Mouse (Mus musculus) stomach, embryonic 15.5 days (tissue): ENCODE measurements around the gene Aph1a. TPM values are rescaled to one million over a fixed set of nuclear protein-coding genes. Genes with fewer than 3 reads are reported as not detected.
A peak's percentile ranks its signal among the peaks of the same experiment; 100 is the strongest.
"Not testable (repeated sequence)": the region's sequence is repeated elsewhere in the genome, so short reads cannot be mapped to it uniquely, and the experiment has no call there.

Source experiments
- ATAC-seq: fragments of 200-750 bp; cut with Nextera tagmentation; 2 replicates; pipeline ENCODE4 v1.8.0; 2017; ENCODE audit warnings: low read depth, moderate number of reproducible peaks, moderate TSS enrichment; ENCODE audit not compliant: insufficient read depth, low FRiP score
- H3K27ac ChIP-seq: fragments of 300-500 bp; sonication (generic); 2 replicates; pipeline ENCODE4 v1.5.1; 2015; ENCODE audit warnings: mild to moderate bottlenecking, inconsistent platforms
- H3K27me3 ChIP-seq: fragments of 300-500 bp; sonication (generic); replicated peaks from 2 replicates; pipeline ENCODE4 v1.6.1; 2015; ENCODE audit warnings: inconsistent platforms
- H3K36me3 ChIP-seq: fragments of 300-500 bp; sonication (generic); 2 replicates; pipeline ENCODE4 v1.6.1; 2015; ENCODE audit warnings: inconsistent platforms
- H3K4me1 ChIP-seq: fragments of 300-500 bp; sonication (generic); 2 replicates; pipeline ENCODE4 v1.6.1; 2015; ENCODE audit warnings: inconsistent platforms
- H3K4me2 ChIP-seq: fragments of 300-500 bp; sonication (generic); 2 replicates; pipeline ENCODE4 v1.6.1; 2015; ENCODE audit warnings: mild to moderate bottlenecking, inconsistent platforms
- H3K4me3 ChIP-seq: fragments of 300-500 bp; sonication (generic); replicated peaks from 2 replicates; pipeline ENCODE4 v1.5.1; 2015; ENCODE audit warnings: inconsistent platforms
- H3K9ac ChIP-seq: fragments of 300-500 bp; sonication (generic); 2 replicates; pipeline ENCODE4 v1.6.1; 2015; ENCODE audit warnings: inconsistent platforms
- H3K9me3 ChIP-seq: fragments of 300-500 bp; sonication (generic); 2 replicates; pipeline ENCODE4 v1.6.1; 2016; ENCODE audit warnings: inconsistent platforms
- WGBS: fragments of 180-500 bp; shearing (Covaris S2); methylation state at CpG from one replicate; pipeline ENCODE4 v1.1.7; 2015; 5-methylcytosine and 5-hydroxymethylcytosine counted together
- polyA plus RNA-seq: library from polyadenylated mRNA; unstranded; fragments of >200 nt; fragmentation: Nextera tagmentation; extraction: Ambion mirVana; gene quantifications from 2 replicates; pipeline ENCODE4 v1.2.1, GENCODE M21; 2015

Aph1a gene
- polyA plus RNA-seq, 1 experiment from 2014 or later: 36.8 TPM

DNA sequence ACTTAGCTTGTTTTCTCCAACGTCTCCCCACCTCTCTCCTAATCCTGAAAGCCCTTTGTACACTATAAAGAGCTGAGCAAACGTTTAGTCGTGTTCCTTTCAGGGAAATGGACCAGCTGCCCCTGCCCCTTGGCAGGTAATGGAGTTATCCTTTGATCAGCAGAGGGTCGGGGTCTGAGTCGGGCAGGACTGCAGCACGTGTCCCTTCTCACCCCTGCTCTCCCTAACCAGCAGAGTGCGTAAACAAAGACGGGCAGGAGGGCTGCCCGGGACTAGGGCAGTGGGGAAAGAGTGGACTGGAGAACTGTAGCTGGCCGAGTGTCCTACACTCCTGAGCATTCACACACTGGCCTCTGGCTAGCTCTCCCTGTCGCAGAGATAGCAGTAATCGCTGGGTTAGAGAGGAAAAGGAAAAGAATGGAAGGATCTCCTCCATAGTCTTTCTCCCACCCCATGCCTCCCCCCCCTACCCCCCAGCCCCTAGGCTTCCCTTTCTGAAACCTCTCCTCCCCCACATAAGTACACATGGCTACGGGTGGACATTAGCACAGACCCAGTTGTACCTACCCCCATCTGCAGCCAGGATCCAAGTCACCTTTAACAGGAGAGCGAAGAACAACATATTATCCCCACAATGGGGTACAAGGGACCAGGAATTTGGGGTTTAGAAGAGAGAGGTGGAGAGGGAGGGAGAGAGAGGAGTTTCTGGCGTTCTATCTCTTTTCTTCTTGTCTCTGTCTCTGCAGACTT lies 10.2 kb downstream of the Aph1a start:
- H3K9me3 ChIP-seq: no peaks in the 10 kb centered on the region
- WGBS: 4% methylated on average over 15 of the region's 15 CpGs
- ATAC-seq: no peak; the same call in 1 of the 2 replicates
- no peak overlapping the region for H3K9ac ChIP-seq
- H3K4me3 ChIP-seq: peak overlapping the region; percentile 28; the same call in 1 of the 2 replicates
- peaks cover 21% of the 10 kb centered on the region for H3K4me1 ChIP-seq
- H3K4me2 ChIP-seq: peak overlapping the region; percentile 59
- no peaks in the 10 kb centered on the region for H3K36me3 ChIP-seq
- no peak overlapping the region for H3K27ac ChIP-seq
- H3K27me3 ChIP-seq: peaks cover 5% of the 10 kb centered on the region; the same call in 1 of the 2 replicates

DNA sequence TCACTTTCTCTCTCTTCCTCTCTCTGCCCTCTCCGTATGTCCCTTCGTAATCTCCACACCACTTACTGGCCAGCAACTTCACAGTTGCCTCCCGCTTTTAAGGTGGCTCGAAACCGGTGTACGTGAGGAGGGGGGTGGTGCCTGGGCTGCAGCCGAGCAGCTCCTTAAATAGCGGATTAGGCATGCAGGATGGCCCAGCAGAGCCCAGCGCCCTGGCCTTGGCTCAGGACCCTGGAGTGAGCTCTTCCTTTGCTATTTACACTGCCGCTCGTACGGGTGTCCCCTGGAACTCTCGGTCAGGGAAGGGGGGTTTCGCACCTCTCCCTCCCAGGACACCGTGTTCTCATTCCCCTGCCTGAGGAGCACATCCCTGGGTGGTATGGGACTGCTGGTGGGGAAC lies 10.8 kb downstream of the Aph1a start, which contains the start of gene Car14:
TSS of gene Car14 (minus strand) at position 124 of the 400 bp plus-strand sequence.
- peak within 1 kb of the TSS; percentile 59 for H3K4me2 ChIP-seq
- no peak within 1 kb of the TSS for H3K9ac ChIP-seq
- H3K36me3 ChIP-seq: no peaks in the 10 kb centered on the region
- H3K27ac ChIP-seq: no peak within 1 kb of the TSS
- peaks cover 21% of the 10 kb centered on the region for H3K4me1 ChIP-seq
- no peak for ATAC-seq
- peak within 1 kb of the TSS; percentile 28 for H3K4me3 ChIP-seq
- WGBS: 1% methylated on average over 15 of the region's 15 CpGs
- no peaks in the 10 kb centered on the region for H3K9me3 ChIP-seq
- H3K27me3 ChIP-seq: peaks cover 5% of the 10 kb centered on the region; the same call in 1 of the 2 replicates

DNA sequence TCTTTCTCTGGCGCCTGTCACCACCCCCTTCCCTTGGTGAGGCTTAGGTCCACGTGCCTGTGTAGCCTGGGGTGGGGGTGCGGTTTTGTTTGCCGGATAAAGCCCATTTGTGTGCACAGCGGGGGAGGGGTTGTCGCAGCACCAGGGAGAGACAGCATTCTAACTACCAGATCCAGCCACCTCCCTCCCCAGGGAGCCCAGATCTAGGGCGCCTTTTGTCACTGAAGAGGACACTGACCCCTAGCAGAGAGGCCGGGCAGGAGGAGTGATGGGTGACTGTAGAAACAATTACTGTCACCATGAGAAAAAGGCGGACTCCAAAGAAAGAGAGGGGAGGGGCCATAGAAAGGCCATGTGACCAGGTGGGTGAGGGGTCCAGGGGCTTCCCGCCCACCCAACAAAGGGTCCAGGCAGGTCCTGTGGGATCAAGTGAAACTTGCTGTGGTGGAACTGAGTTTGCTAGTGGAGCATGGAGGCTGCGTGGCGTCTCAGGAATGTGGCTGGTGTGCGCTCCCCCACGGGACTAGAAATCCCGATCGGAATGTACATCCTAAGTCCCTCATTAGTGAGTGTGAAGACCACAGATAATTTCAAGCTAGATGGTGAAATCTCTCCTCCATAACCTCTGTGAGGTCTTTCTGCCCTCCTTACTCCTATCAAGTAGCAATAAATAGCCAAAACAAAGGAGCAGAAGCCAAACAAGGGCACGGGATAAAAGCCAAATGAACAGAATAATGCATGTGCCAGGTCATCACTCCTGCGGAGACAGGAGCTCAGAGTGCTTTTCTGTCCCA lies 11.6 kb downstream of the Aph1a start:
- peaks cover 21% of the 10 kb centered on the region for H3K4me1 ChIP-seq
- H3K36me3 ChIP-seq: no peaks in the 10 kb centered on the region
- peak overlapping the region; percentile 28 for H3K4me3 ChIP-seq
- H3K9me3 ChIP-seq: no peaks in the 10 kb centered on the region
- 1% methylated on average over 18 of the region's 18 CpGs for WGBS
- peak overlapping the region; percentile 59 for H3K4me2 ChIP-seq
- no peak overlapping the region for H3K9ac ChIP-seq
- H3K27me3 ChIP-seq: peaks cover 5% of the 10 kb centered on the region; the same call in 1 of the 2 replicates
- H3K27ac ChIP-seq: no peak overlapping the region
- ATAC-seq: 0 out of 2 replicates have a peak, but pooled peaks have one; percentile 19

DNA sequence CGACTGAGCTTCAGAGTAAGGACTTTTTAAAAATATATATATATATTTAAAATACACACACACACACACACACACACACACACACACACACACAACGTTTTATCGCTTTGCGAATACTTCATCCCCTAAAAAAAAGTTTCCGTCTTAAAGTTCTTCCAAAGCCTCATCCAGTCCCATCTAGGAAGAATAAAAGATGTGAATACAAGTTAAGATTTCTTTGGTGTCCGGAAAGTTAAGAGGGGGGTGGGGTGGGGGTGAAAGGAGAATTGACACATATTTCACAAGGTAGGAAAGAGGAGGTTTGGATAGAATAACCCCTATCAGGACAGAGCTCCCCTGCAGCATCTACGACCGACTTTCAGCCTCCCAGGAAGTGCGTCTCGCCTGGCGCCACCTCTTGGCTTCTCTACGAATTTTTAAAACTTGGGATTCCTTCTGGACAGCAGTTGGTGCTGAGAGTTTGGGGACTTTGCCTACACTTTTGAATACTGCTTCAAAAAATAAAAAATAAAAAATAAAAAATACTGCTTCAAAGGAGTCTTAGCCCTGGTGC lies 12.2 kb downstream of the Aph1a start:
- ATAC-seq: no peak
- Histone ChIP-seq H3K4me1 (peaks cover 21% of the 10 kb centered on the region), H3K9me3 (no peaks in the 10 kb centered on the region), H3K27me3 (peaks cover 5% of the 10 kb centered on the region; the same call in 1 of the 2 replicates), H3K36me3 (no peaks in the 10 kb centered on the region), H3K4me2 (peak overlapping the region; percentile 59), H3K4me3 (peak overlapping the region; percentile 28), H3K9ac (no peak overlapping the region), H3K27ac (no peak overlapping the region)
- 2% methylated on average over 12 of the region's 12 CpGs for WGBS

DNA sequence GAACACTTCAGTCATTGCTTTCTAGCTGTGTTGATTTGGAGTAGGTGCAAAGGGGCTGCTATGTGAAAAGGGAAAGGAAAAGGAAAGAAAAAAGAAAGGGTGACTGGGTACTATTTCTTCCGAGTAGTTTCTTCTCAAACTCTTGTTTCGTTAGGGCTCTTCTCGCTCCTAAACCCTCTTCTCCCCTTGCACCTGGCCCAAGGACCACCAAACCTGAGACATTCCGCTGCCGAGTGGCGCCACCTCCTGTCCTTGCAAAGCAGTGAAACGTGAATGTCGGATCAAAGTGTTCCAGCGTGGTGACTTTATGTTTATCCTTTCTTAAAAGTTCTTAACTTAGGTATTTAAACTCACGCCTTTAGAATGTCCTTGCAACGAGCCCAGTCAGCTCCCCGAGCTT lies 13.1 kb downstream of the Aph1a start:
- H3K4me1 ChIP-seq: peaks cover 21% of the 10 kb centered on the region
- no peak overlapping the region for H3K27ac ChIP-seq
- WGBS: under 1% methylated on average over 12 of the region's 12 CpGs
- ATAC-seq: no peak
- no peaks in the 10 kb centered on the region for H3K9me3 ChIP-seq
- peaks cover 5% of the 10 kb centered on the region; the same call in 1 of the 2 replicates for H3K27me3 ChIP-seq
- H3K4me3 ChIP-seq: peak overlapping the region; percentile 28
- peak overlapping the region; percentile 59 for H3K4me2 ChIP-seq
- H3K9ac ChIP-seq: no peak overlapping the region
- no peaks in the 10 kb centered on the region for H3K36me3 ChIP-seq

DNA sequence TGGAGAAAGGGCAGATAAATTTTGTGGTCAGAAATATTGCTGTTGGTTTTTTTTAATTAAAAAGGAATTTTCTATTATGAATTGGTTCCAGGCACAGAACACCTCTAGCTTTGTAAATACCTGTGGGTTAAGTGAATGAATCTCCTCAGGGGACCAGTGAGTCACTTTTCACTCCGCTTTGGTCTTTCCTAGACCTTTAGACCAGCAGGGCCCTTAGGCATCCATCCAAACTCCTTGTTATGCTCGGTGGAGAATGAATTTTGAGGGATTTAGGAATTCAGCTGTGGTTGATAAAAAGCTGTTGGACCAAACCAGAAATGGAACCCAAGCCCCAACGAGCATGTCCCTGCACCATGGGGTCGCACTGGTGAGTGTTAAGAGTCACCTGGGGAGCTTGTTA lies 13.8 kb downstream of the Aph1a start:
- WGBS: 56% methylated on average over 4 of the region's 4 CpGs
- Histone ChIP-seq H3K27ac (no peak overlapping the region), H3K9ac (no peak overlapping the region), H3K9me3 (no peaks in the 10 kb centered on the region), H3K4me2 (no peak overlapping the region), H3K4me1 (peaks cover 21% of the 10 kb centered on the region), H3K36me3 (no peaks in the 10 kb centered on the region), H3K27me3 (peaks cover 5% of the 10 kb centered on the region; the same call in 1 of the 2 replicates), H3K4me3 (no peak overlapping the region)
- ATAC-seq: no peak

DNA sequence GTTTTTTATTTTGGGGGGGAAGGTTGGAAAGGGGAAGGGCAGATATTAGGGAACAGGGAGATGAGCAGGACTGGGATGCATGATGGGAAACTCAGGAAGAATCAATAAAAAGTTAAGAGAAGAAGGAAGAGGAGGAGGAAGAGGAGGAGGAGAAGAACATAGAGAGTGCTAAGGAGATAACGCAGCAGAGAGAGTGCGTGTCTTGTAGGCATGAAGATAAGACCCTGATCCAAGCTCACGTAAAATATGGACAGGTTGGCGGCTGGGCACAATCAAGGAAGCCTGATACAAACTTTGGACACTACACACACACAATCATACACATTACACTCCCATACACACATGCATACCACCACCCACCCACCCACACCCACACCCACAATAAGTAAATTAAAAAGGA lies 20.9 kb downstream of the Aph1a start:
- H3K27ac ChIP-seq: no peak overlapping the region
- no peak overlapping the region for H3K4me3 ChIP-seq
- no peak overlapping the region for H3K9ac ChIP-seq
- H3K9me3 ChIP-seq: no peaks in the 10 kb centered on the region
- no peaks in the 10 kb centered on the region for H3K27me3 ChIP-seq
- no peaks in the 10 kb centered on the region for H3K4me1 ChIP-seq
- no peaks in the 10 kb centered on the region for H3K36me3 ChIP-seq
- 85% methylated on average over 4 of the region's 4 CpGs for whole genome bisulfite sequencing
- no peak overlapping the region for H3K4me2 ChIP-seq
- no peak for ATAC-seq

DNA sequence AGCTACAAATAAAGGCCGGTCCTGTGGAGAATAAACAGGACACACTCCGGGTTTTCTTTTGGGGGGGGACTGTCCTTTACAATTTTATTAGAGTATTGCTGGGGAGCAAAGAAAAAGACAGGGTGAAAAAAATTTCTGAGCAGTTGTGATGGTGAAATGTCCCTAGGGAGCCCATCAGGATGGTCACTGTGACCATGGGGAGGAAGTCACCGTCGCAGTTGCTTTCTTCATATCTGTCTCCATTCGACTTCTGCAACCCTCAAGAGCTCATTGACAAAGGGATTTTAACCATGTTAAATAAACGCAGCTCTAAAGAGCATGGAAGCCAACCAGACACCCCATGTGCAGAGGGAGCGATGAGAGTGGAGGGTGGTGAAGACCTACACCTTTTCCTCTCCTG lies 23.0 kb downstream of the Aph1a start:
- no peaks in the 10 kb centered on the region for H3K9me3 ChIP-seq
- no peak for ATAC-seq
- H3K4me3 ChIP-seq: no peak overlapping the region
- no peak overlapping the region for H3K4me2 ChIP-seq
- no peak overlapping the region for H3K27ac ChIP-seq
- 67% methylated on average over 7 of the region's 7 CpGs for WGBS
- H3K4me1 ChIP-seq: no peaks in the 10 kb centered on the region
- no peak overlapping the region for H3K9ac ChIP-seq
- H3K27me3 ChIP-seq: no peaks in the 10 kb centered on the region
- H3K36me3 ChIP-seq: no peaks in the 10 kb centered on the region

DNA sequence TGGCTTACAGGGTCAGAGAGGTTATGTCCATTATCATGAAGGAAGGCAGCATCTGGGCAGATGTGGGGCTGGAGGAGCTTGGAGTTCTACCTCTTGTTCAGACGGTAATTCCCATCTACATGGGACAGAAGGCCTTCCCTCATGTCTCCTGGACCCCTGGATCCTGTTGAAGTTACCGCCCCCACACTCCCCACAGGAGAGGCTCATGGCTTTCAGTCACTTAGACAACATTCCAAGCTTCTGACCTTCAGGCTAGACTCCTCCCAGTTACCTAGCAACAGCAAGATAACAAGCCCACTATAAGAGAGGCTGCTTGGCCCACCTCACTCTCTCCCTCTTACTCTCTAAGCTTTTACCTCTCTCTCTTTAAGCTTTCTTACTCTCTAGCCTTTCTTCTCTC lies 26.8 kb downstream of the Aph1a start:
- WGBS: 54% methylated on average over 2 of the region's 2 CpGs
- not testable (repeated sequence) for H3K36me3 ChIP-seq, H3K9ac ChIP-seq, H3K27ac ChIP-seq, H3K9me3 ChIP-seq, ATAC-seq, H3K4me1 ChIP-seq, H3K4me3 ChIP-seq, H3K4me2 ChIP-seq, H3K27me3 ChIP-seq

DNA sequence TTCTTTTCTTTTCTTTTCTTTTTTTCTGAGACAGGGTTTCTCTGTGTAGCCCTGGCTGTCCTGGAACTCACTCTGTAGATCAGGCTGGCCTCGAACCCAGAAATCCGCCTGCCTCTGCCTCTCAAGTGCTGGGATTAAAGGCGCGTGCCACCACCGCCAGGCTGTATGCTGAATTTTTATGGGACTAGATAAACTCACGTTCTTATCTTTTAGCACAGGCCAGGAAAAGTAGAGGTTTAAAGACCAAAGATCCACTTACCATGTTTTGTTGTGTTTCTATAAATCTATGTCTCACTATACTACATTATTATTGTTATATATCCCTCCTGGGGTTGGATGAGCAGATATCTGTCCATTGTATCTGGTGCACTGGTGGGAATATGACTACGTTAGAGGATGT lies 29.7 kb downstream of the Aph1a start:
- not testable (repeated sequence) for H3K36me3 ChIP-seq, H3K9ac ChIP-seq, H3K4me3 ChIP-seq, H3K27me3 ChIP-seq, H3K9me3 ChIP-seq, ATAC-seq, H3K4me1 ChIP-seq, H3K4me2 ChIP-seq, H3K27ac ChIP-seq
- WGBS: 80% methylated on average over 7 of the region's 7 CpGs

DNA sequence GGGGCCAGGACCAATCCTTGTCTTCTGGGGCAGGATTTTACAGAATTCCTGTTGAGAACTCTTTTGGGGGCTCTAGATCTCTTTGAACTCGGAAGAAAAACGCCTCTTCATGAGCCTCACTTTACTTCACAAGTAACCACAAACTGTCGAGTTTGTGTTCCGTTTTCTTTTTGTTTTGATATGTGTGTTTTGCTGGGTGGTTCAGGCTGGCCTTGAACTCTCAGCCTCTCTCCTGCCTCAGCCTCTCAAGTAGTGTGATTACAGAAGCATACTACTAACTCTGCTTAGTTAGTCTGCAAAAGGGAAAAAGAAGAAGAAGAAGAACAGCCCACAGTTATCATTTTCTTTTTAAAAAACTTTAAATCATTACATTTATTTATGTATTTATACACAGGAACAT lies 30.4 kb downstream of the Aph1a start:
- Histone ChIP-seq H3K27ac (no peak overlapping the region), H3K9ac (no peak overlapping the region), H3K4me1 (no peaks in the 10 kb centered on the region), H3K27me3 (no peaks in the 10 kb centered on the region), H3K9me3 (no peaks in the 10 kb centered on the region), H3K4me3 (no peak overlapping the region), H3K36me3 (no peaks in the 10 kb centered on the region), H3K4me2 (no peak overlapping the region)
- 61% methylated on average over 4 of the region's 4 CpGs for WGBS
- ATAC-seq: no peak

DNA sequence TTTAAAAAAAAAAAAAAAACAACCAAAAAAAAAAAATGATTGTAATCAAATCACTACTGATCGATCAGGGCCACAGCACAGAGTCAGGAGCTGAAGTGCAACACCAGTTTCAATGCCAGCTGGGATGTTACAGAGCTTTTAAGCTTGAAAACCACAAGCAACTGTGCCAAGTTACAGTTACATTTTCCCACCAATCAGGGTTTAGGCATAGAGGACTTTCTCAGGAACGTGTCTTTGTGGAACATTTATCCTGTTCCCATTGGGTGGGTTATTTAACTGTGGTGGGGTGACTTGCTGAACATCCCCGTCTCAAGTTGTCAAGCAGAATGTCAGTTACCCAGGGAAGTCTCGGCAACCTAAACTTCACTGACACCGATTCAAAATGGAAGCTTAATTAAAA lies 31.3 kb downstream of the Aph1a start:
- H3K9ac ChIP-seq: no peak overlapping the region
- ATAC-seq: no peak
- H3K4me3 ChIP-seq: no peak overlapping the region
- no peak overlapping the region for H3K4me2 ChIP-seq
- no peaks in the 10 kb centered on the region for H3K27me3 ChIP-seq
- no peak overlapping the region for H3K27ac ChIP-seq
- H3K4me1 ChIP-seq: no peaks in the 10 kb centered on the region
- no peaks in the 10 kb centered on the region for H3K9me3 ChIP-seq
- 81% methylated on average over 5 of the region's 5 CpGs for WGBS
- no peaks in the 10 kb centered on the region for H3K36me3 ChIP-seq
